In genomic region chr4:89644235-89645115, GRCm38 (mm10) we compare ENCODE assay signal across 17 mouse cellular contexts. TPM values are rescaled to one million over a fixed set of nuclear protein-coding genes. Genes with fewer than 3 reads are reported as not detected.
A peak's percentile ranks its signal among the peaks of the same experiment; 100 is the strongest.
DNase-seq lines count a peak whose midpoint lies in the region; ATAC-seq lines count a peak whose summit lies in the region.
"Had no signal": no experiment of that assay in that cellular context is flagged by ENCODE, and none has a peak within 500 bp of the region (broad histone marks: within the 10 kb centered on the region; RNA-seq: fewer than 3 reads in every experiment).

No protein-coding gene starts in this region.

- H3K4me2 ChIP-seq in lung, embryonic 16.5 days (ENCODE audit: low read depth, low read length) = no peak overlapping the region
- H3K4me2 ChIP-seq in midbrain, embryonic 11.5 days = no peak overlapping the region
- H3K4me2 ChIP-seq: liver, embryonic 13.5 days; neural tube, embryonic 13.5 days had no signal

- intact Hi-C loops in heart, postnatal 10 days (cut with DNase I) = no loop called here

- no peak overlapping the region for H3K4me3 ChIP-seq in lung, embryonic 16.5 days (ENCODE audit: low read length)
- no peak overlapping the region for H3K4me3 ChIP-seq in midbrain, embryonic 11.5 days (ENCODE audit: low read depth, low read length)
- H3K4me3 ChIP-seq: liver, embryonic 13.5 days; neural tube, embryonic 13.5 days had no signal

- peak; percentile 59 for ATAC-seq in lung, embryonic 16.5 days (ENCODE audit: low read depth)
- ATAC-seq in midbrain, embryonic 11.5 days (ENCODE audit: low FRiP score) = no peak

- WGBS in lung, embryonic 16.5 days = 40% methylated on average over 9 of the region's 9 CpGs
- 72% methylated on average over 9 of the region's 9 CpGs for WGBS in midbrain, embryonic 11.5 days

- no peak overlapping the region for H3K27ac ChIP-seq in lung, embryonic 16.5 days (ENCODE audit: low read length)
- H3K27ac ChIP-seq in midbrain, embryonic 11.5 days (ENCODE audit: low read depth, low read length) = no peak overlapping the region
- H3K27ac ChIP-seq: liver, embryonic 13.5 days; neural tube, embryonic 13.5 days had no signal

- H3K36me3 ChIP-seq in lung, embryonic 16.5 days (ENCODE audit: control insufficient read depth, insufficient read depth, low read length) = no peaks in the 10 kb centered on the region
- H3K36me3 ChIP-seq in midbrain, embryonic 11.5 days (ENCODE audit: control insufficient read depth, insufficient read depth, low read length) = no peaks in the 10 kb centered on the region
- H3K36me3 ChIP-seq: G1E; liver, embryonic 13.5 days; neural tube, embryonic 13.5 days had no signal

- no peaks in the 10 kb centered on the region for H3K9me3 ChIP-seq in lung, embryonic 16.5 days (ENCODE audit: control insufficient read depth, low read length)
- no peaks in the 10 kb centered on the region for H3K9me3 ChIP-seq in midbrain, embryonic 11.5 days (ENCODE audit: control insufficient read depth, low read length)
- H3K9me3 ChIP-seq: liver, embryonic 13.5 days; neural tube, embryonic 13.5 days had no signal

- H3K4me1 ChIP-seq in lung, embryonic 16.5 days (replicated peaks; ENCODE audit: control insufficient read depth, insufficient read depth, low read length) = no peaks in the 10 kb centered on the region
- H3K4me1 ChIP-seq in midbrain, embryonic 11.5 days (ENCODE audit: control insufficient read depth, insufficient read depth, low read length) = peaks cover 2% of the 10 kb centered on the region; the same call in 1 of the 2 replicates
- H3K4me1 ChIP-seq: liver, embryonic 13.5 days had no signal

- no peak overlapping the region for H3K9ac ChIP-seq in lung, embryonic 16.5 days (ENCODE audit: low read length)
- H3K9ac ChIP-seq in midbrain, embryonic 11.5 days (ENCODE audit: low read length) = no peak overlapping the region
- H3K9ac ChIP-seq: liver, embryonic 13.5 days; neural tube, embryonic 13.5 days had no signal

- no peaks in the 10 kb centered on the region for H3K27me3 ChIP-seq in lung, embryonic 16.5 days (ENCODE audit: control insufficient read depth, insufficient read depth, low read depth, low read length)
- H3K27me3 ChIP-seq in midbrain, embryonic 11.5 days (ENCODE audit: control insufficient read depth, insufficient read depth, low read length) = peaks cover 3% of the 10 kb centered on the region; the same call in 1 of the 2 replicates
- H3K27me3 ChIP-seq: liver, embryonic 13.5 days; neural tube, embryonic 13.5 days had no signal

- peak; percentile 4 to 13 for DNase-seq in heart, postnatal 10 days
- DNase-seq in heart, postnatal 4 days = no peak
- no peak for DNase-seq in lung, postnatal 10 days
- DNase-seq in embryo, embryonic 11 days = peak; percentile 12
- peak; percentile 24 for DNase-seq in hindlimb bud, embryonic 11.5 days (ENCODE audit: extremely low spot score, low read depth, low spot score)
- no peak for DNase-seq in gastrocnemius, postnatal 25 days
- DNase-seq in midbrain, embryonic 11.5 days (ENCODE audit: low spot score, missing footprints) = no peak
- DNase-seq: adrenal gland, postnatal 14 days; cerebellum, postnatal 14 days; heart, postnatal 36 days; liver, embryonic 13.5 days had no signal

RNA-seq across cellular contexts. Expression of gene Dmrta1, which starts 34.8 kb away (rescaled TPM):
- total RNA-seq in heart, postnatal 10 days (2021) = not detected
- under 1 TPM; 0.07 to 0.14 TPM for total RNA-seq in heart, postnatal 4 days (2021)
- polyA plus RNA-seq in lung, embryonic 16.5 days (2015; fragmentation: Nextera tagmentation; extraction: Ambion mirVana) = not detected in 2 replicates
- total RNA-seq in gastrocnemius, postnatal 25 days (2021) = not detected
- 2.0 and 2.3 TPM in 2 replicates for polyA plus RNA-seq in midbrain, embryonic 11.5 days (2014; fragmentation: Nextera tagmentation; extraction: Ambion mirVana)
- total RNA-seq: gastrocnemius, adult 18-20 months; heart, postnatal 36 days; megakaryocyte progenitor cell, adult 5-6 weeks had no signal
- polyA plus RNA-seq: G1E; liver, embryonic 13.5 days; small intestine, adult 2 months had no signal

Comparison
In these comparisons a context has a peak if more than half of its experiments do, and no peak if none do; other contexts are left out.
1. DNase-seq: peak in heart, postnatal 10 days (2 of 2), embryo, embryonic 11 days (single experiment) and hindlimb bud, embryonic 11.5 days (single experiment); none in heart, postnatal 4 days (single experiment), lung, postnatal 10 days (single experiment), gastrocnemius, postnatal 25 days (single experiment) and midbrain, embryonic 11.5 days (single experiment).